ENCODE assay signal across 13 mouse cellular contexts in genomic region chr5:129045641-129046580, GRCm38 (mm10). TPM values are rescaled to one million over a fixed set of nuclear protein-coding genes. Genes with fewer than 3 reads are reported as not detected.
DNase-seq lines count a peak whose midpoint lies in the region; ATAC-seq lines count a peak whose summit lies in the region.
"Had no signal": no experiment of that assay in that cellular context is flagged by ENCODE, and none has a peak within 500 bp of the region (broad histone marks: within the 10 kb centered on the region; RNA-seq: fewer than 3 reads in every experiment).

No protein-coding gene starts in this region.

- ATAC-seq in forebrain, embryonic 11.5 days (replicated peaks; ENCODE audit: low FRiP score) = no peak
- ATAC-seq in midbrain, embryonic 11.5 days (ENCODE audit: low FRiP score) = peak; percentile 64; the same call in 1 of the 2 replicates
- ATAC-seq: lung, postnatal 0 days; Patski had no signal

- no peaks in the 10 kb centered on the region for H3K36me3 ChIP-seq in forebrain, embryonic 11.5 days (ENCODE audit: control insufficient read depth, insufficient read depth, low read length)
- no peaks in the 10 kb centered on the region for H3K36me3 ChIP-seq in midbrain, embryonic 11.5 days (ENCODE audit: control insufficient read depth, insufficient read depth, low read length)
- H3K36me3 ChIP-seq: limb, embryonic 15.5 days had no signal

- H3K9ac ChIP-seq in forebrain, embryonic 11.5 days (ENCODE audit: low read length) = no peak overlapping the region; the same call in 1 of the 2 replicates
- H3K9ac ChIP-seq in midbrain, embryonic 11.5 days (ENCODE audit: low read length) = peak overlapping the region; percentile 20; the same call in 1 of the 2 replicates
- H3K9ac ChIP-seq: limb, embryonic 15.5 days had no signal

- H3K4me2 ChIP-seq in forebrain, embryonic 11.5 days (ENCODE audit: low read depth, low read length, severe bottlenecking) = 0 out of 2 replicates have a peak overlapping the region, but pooled peaks have one; percentile 5
- H3K4me2 ChIP-seq in midbrain, embryonic 11.5 days = peak overlapping the region; percentile 7; the same call in 1 of the 2 replicates
- H3K4me2 ChIP-seq: limb, embryonic 15.5 days had no signal

- DNase-seq in layer of hippocampus, adult 11-12 months (ENCODE audit: low spot score) = peak; percentile 37
- no peak for DNase-seq in layer of hippocampus, postnatal 36 days
- no peak for DNase-seq in forebrain, embryonic 11.5 days (ENCODE audit: low spot score)
- peak; percentile 88 for DNase-seq in midbrain, embryonic 11.5 days (ENCODE audit: low spot score, missing footprints)
- DNase-seq in thymus, postnatal 0 days (ENCODE audit: low spot score) = peak; percentile 47
- no peak for DNase-seq in frontal cortex, postnatal 36 days (ENCODE audit: low spot score in 2 of 2)
- no peak for DNase-seq in adrenal gland, postnatal 4 days (ENCODE audit: low spot score in 2 of 2)
- no peak for DNase-seq in spleen, adult 18-20 months
- DNase-seq: adrenal gland, postnatal 14 days; cerebellum, adult 18-20 months had no signal

- no peak overlapping the region for H3K4me3 ChIP-seq in forebrain, embryonic 11.5 days (ENCODE audit: low read depth, low read length)
- no peak overlapping the region for H3K4me3 ChIP-seq in midbrain, embryonic 11.5 days (ENCODE audit: low read depth, low read length)
- H3K4me3 ChIP-seq: limb, embryonic 15.5 days had no signal

- H3K4me1 ChIP-seq in forebrain, embryonic 11.5 days (replicated peaks; ENCODE audit: control insufficient read depth, insufficient read depth, low read length) = peaks cover 8% of the 10 kb centered on the region
- peaks cover 21% of the 10 kb centered on the region for H3K4me1 ChIP-seq in midbrain, embryonic 11.5 days (ENCODE audit: control insufficient read depth, insufficient read depth, low read length)
- H3K4me1 ChIP-seq: limb, embryonic 15.5 days had no signal

- peak overlapping the region; percentile 53 for H3K27ac ChIP-seq in forebrain, embryonic 11.5 days (ENCODE audit: low read depth, low read length)
- peak overlapping the region; percentile 61 for H3K27ac ChIP-seq in midbrain, embryonic 11.5 days (ENCODE audit: low read depth, low read length)
- H3K27ac ChIP-seq: limb, embryonic 15.5 days had no signal

- no peaks in the 10 kb centered on the region for H3K9me3 ChIP-seq in forebrain, embryonic 11.5 days (ENCODE audit: control insufficient read depth, low read length)
- no peaks in the 10 kb centered on the region for H3K9me3 ChIP-seq in midbrain, embryonic 11.5 days (ENCODE audit: control insufficient read depth, low read length)
- H3K9me3 ChIP-seq: limb, embryonic 15.5 days had no signal

- H3K27me3 ChIP-seq in forebrain, embryonic 11.5 days (ENCODE audit: control insufficient read depth, insufficient read depth, low read length) = no peaks in the 10 kb centered on the region
- no peaks in the 10 kb centered on the region for H3K27me3 ChIP-seq in midbrain, embryonic 11.5 days (ENCODE audit: control insufficient read depth, insufficient read depth, low read length)
- H3K27me3 ChIP-seq: limb, embryonic 15.5 days had no signal

- WGBS in forebrain, embryonic 11.5 days = 53% methylated on average over 26 of the region's 26 CpGs
- 40% methylated on average over 26 of the region's 26 CpGs for WGBS in midbrain, embryonic 11.5 days

RNA-seq across cellular contexts. Expression of gene Ran, which starts 26.0 kb away (rescaled TPM):
- total RNA-seq in layer of hippocampus, postnatal 36 days (2021) = 100 to 1,000 TPM; 166 to 174 TPM
- polyA plus RNA-seq in forebrain, embryonic 11.5 days (2014; fragmentation: Nextera tagmentation; extraction: Ambion mirVana) = 917 and 946 TPM in 2 replicates
- polyA plus RNA-seq in midbrain, embryonic 11.5 days (2014; fragmentation: Nextera tagmentation; extraction: Ambion mirVana) = 948 and 951 TPM in 2 replicates
- polyA plus RNA-seq in thymus, postnatal 0 days (2015; fragmentation: Nextera tagmentation; extraction: Ambion mirVana) = 586 and 661 TPM in 2 replicates
- 100 to 1,000 TPM; 218 to 237 TPM for total RNA-seq in adrenal gland, postnatal 4 days (2021)

RNA-seq across cellular contexts. Expression of gene Stx2, which starts 37.5 kb away (rescaled TPM):
- 10 to 100 TPM; 25.3 to 38.0 TPM for total RNA-seq in layer of hippocampus, postnatal 36 days (2021)
- 29.6 and 32.3 TPM in 2 replicates for polyA plus RNA-seq in forebrain, embryonic 11.5 days (2014; fragmentation: Nextera tagmentation; extraction: Ambion mirVana)
- polyA plus RNA-seq in midbrain, embryonic 11.5 days (2014; fragmentation: Nextera tagmentation; extraction: Ambion mirVana) = 26.0 and 27.6 TPM in 2 replicates
- polyA plus RNA-seq in thymus, postnatal 0 days (2015; fragmentation: Nextera tagmentation; extraction: Ambion mirVana) = 12.6 and 13.7 TPM in 2 replicates
- 10 to 100 TPM; 41.1 to 48.5 TPM for total RNA-seq in adrenal gland, postnatal 4 days (2021)

RNA-seq across cellular contexts. Expression of gene Adgrd1, which starts 50.6 kb away (rescaled TPM):
- under 1 TPM; 0.32 to 0.35 TPM for total RNA-seq in layer of hippocampus, postnatal 36 days (2021)
- polyA plus RNA-seq in forebrain, embryonic 11.5 days (2014; fragmentation: Nextera tagmentation; extraction: Ambion mirVana) = not detected in 2 replicates
- 0.07 and 0.15 TPM in 2 replicates for polyA plus RNA-seq in midbrain, embryonic 11.5 days (2014; fragmentation: Nextera tagmentation; extraction: Ambion mirVana)
- 0.68 and 0.72 TPM in 2 replicates for polyA plus RNA-seq in thymus, postnatal 0 days (2015; fragmentation: Nextera tagmentation; extraction: Ambion mirVana)
- total RNA-seq in adrenal gland, postnatal 4 days (2021) = 1 to 10 TPM; 7.1 to 8.5 TPM

Comparison
In these comparisons a context has a peak if more than half of its experiments do, and no peak if none do; other contexts are left out.
1. DNase-seq: peak in layer of hippocampus, adult 11-12 months (single experiment), midbrain, embryonic 11.5 days (single experiment) and thymus, postnatal 0 days (single experiment); none in layer of hippocampus, postnatal 36 days (0 of 2), forebrain, embryonic 11.5 days (single experiment), frontal cortex, postnatal 36 days (0 of 2), adrenal gland, postnatal 4 days (0 of 2) and spleen, adult 18-20 months (0 of 2).